Mouse (Mus musculus) C2C12 (cell line): Measurements from ENCODE around the gene Hoxb5.

Experiments used
- CTCF ChIP-seq: IDR thresholded peaks from one replicate; pipeline ENCODE4 v1.5.1; 2011; ENCODE audit not compliant: control insufficient read depth, insufficient read depth, insufficient read length
- MAX ChIP-seq: IDR thresholded peaks from one replicate; pipeline ENCODE4 v1.6.1; 2011; ENCODE audit warnings: mild to moderate bottlenecking, control low read depth
- MYOG ChIP-seq: IDR thresholded peaks from one replicate; pipeline ENCODE4 v1.6.1; 2011; ENCODE audit not compliant: control insufficient read depth, insufficient read length; ENCODE audit errors: extremely low read depth
- USF1 ChIP-seq: IDR thresholded peaks from one replicate; pipeline ENCODE4 v1.6.1; 2011; ENCODE audit warnings: low read depth, mild to moderate bottlenecking, control low read depth, moderate library complexity

DNA sequence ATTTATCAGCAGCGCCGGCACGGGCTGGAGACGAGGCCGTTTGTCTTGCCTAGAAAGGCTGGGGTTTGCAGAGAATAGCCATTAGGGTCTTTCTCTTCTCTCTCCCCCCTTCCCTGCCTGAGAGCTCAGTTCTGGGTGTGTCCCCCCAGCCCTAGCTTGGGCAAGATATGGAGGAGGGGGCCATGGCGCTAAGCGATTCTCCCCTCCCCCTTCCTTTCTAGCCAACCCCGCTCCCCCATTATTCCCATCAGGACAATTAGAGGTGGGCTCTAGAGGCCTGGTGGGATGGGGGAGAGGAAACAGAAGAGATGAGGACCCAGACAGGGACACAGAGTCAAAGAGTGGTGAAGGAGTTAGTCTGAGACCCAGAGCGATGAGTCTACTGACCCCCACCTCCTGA lies 15.7 kb upstream of the Hoxb5 start:
- TF ChIP-seq MYOG (no peak), MAX (no peak), CTCF (no peak), USF1 (no peak)
